Mouse (Mus musculus) midbrain, embryonic 13.5 days (tissue): ENCODE measurements around the gene Smyd3. TPM values are rescaled to one million over a fixed set of nuclear protein-coding genes. Genes with fewer than 3 reads are reported as not detected.
A peak's percentile ranks its signal among the peaks of the same experiment; 100 is the strongest.

Experiments
- ATAC-seq: fragments of 200-750 bp; cut with Nextera tagmentation; 2 replicates; pipeline ENCODE4 v1.8.0; 2017; ENCODE audit warnings: mild to moderate bottlenecking, moderate TSS enrichment, moderate library complexity
- H3K27ac ChIP-seq: fragments of 300-500 bp; sonication (generic); 2 replicates; pipeline ENCODE4 v1.5.1; 2015; ENCODE audit warnings: inconsistent platforms, mild to moderate bottlenecking, moderate library complexity
- H3K27me3 ChIP-seq: fragments of 300-500 bp; sonication (generic); 2 replicates; pipeline ENCODE4 v1.6.1; 2015; ENCODE audit warnings: mild to moderate bottlenecking, inconsistent platforms
- H3K36me3 ChIP-seq: fragments of 300-500 bp; sonication (generic); 2 replicates; pipeline ENCODE4 v1.6.1; 2015; ENCODE audit warnings: mild to moderate bottlenecking, inconsistent platforms
- H3K4me1 ChIP-seq: fragments of 300-500 bp; sonication (generic); replicated peaks from 2 replicates; pipeline ENCODE4 v1.6.1; 2015; ENCODE audit warnings: inconsistent platforms
- H3K4me2 ChIP-seq: fragments of 300-500 bp; sonication (generic); replicated peaks from 2 replicates; pipeline ENCODE4 v1.6.1; 2015; ENCODE audit warnings: moderate library complexity, mild to moderate bottlenecking, inconsistent platforms
- H3K4me3 ChIP-seq: fragments of 300-500 bp; sonication (generic); replicated peaks from 2 replicates; pipeline ENCODE4 v1.5.1; 2015; ENCODE audit warnings: mild to moderate bottlenecking, inconsistent platforms
- H3K9ac ChIP-seq: fragments of 300-500 bp; sonication (generic); replicated peaks from 2 replicates; pipeline ENCODE4 v1.6.1; 2015; ENCODE audit warnings: mild to moderate bottlenecking, inconsistent platforms
- H3K9me3 ChIP-seq: fragments of 300-500 bp; sonication (generic); 2 replicates; pipeline ENCODE4 v1.6.1; 2016; ENCODE audit warnings: mild to moderate bottlenecking, inconsistent platforms
- WGBS: fragments of 180-500 bp; shearing (Covaris S2); methylation state at CpG from one replicate; pipeline ENCODE4 v1.1.7; 2015; 5-methylcytosine and 5-hydroxymethylcytosine counted together
- polyA plus RNA-seq: library from polyadenylated mRNA; unstranded; fragments of >200 nt; fragmentation: Nextera tagmentation; extraction: Ambion mirVana; gene quantifications from 2 replicates; pipeline ENCODE4 v1.2.1, GENCODE M21; 2015

Gene Smyd3
- polyA plus RNA-seq, 1 experiment from 2014 or later, result 14.5 TPM

- H3K4me2 ChIP-seq, result no peak overlapping the region
- H3K9ac ChIP-seq, result no peak overlapping the region
- no peaks in the 10 kb centered on the region for H3K36me3 ChIP-seq
- H3K4me1 ChIP-seq, result no peaks in the 10 kb centered on the region
- no peaks in the 10 kb centered on the region for H3K9me3 ChIP-seq
- H3K4me3 ChIP-seq, result no peak overlapping the region
- H3K27ac ChIP-seq, result no peak overlapping the region
- 0 out of 2 replicates have a peak, but pooled peaks cover 1% of the 10 kb centered on the region for H3K27me3 ChIP-seq
- 81% methylated on average over 5 of the region's 5 CpGs for WGBS
- no peak for ATAC-seq
Measured at GRCm38 (mm10) chr1:179083098-179083497, 434.7 kb downstream of the Smyd3 start.

- Histone ChIP-seq H3K27ac (no peak overlapping the region), H3K9me3 (no peaks in the 10 kb centered on the region), H3K4me1 (0 out of 2 replicates have a peak, but pooled peaks cover 3% of the 10 kb centered on the region), H3K27me3 (no peaks in the 10 kb centered on the region), H3K4me3 (no peak overlapping the region), H3K36me3 (no peaks in the 10 kb centered on the region), H3K9ac (no peak overlapping the region), H3K4me2 (no peak overlapping the region)
- ATAC-seq, result no peak
- 91% methylated on average over 7 of the region's 7 CpGs for WGBS
Measured at GRCm38 (mm10) chr1:179073846-179074245, 444.0 kb downstream of the Smyd3 start.

- Histone ChIP-seq H3K9me3 (no peaks in the 10 kb centered on the region), H3K36me3 (no peaks in the 10 kb centered on the region), H3K27ac (no peak overlapping the region), H3K27me3 (no peaks in the 10 kb centered on the region), H3K4me3 (no peak overlapping the region), H3K4me1 (0 out of 2 replicates have a peak, but pooled peaks cover 3% of the 10 kb centered on the region), H3K4me2 (no peak overlapping the region), H3K9ac (no peak overlapping the region)
- ATAC-seq, result no peak
- WGBS, result 52% methylated on average over 11 of the region's 11 CpGs
Measured at GRCm38 (mm10) chr1:179072935-179073654, 444.7 kb downstream of the Smyd3 start.

GRCm38 (mm10) chr1:179072406-179072805 lies 445.4 kb downstream of the Smyd3 start:
- H3K27ac ChIP-seq, result no peak overlapping the region
- H3K4me3 ChIP-seq, result no peak overlapping the region
- ATAC-seq, result no peak
- no peak overlapping the region for H3K9ac ChIP-seq
- 0 out of 2 replicates have a peak, but pooled peaks cover 3% of the 10 kb centered on the region for H3K4me1 ChIP-seq
- H3K27me3 ChIP-seq, result no peaks in the 10 kb centered on the region
- no peaks in the 10 kb centered on the region for H3K9me3 ChIP-seq
- no peaks in the 10 kb centered on the region for H3K36me3 ChIP-seq
- WGBS, result 37% methylated on average over 1 of the region's 1 CpGs
- no peak overlapping the region for H3K4me2 ChIP-seq

- 93% methylated on average over 1 of the region's 1 CpGs for WGBS
Measured at GRCm38 (mm10) chr1:179068990-179069389, 448.9 kb downstream of the Smyd3 start.

GRCm38 (mm10) chr1:179065294-179065601 lies 452.6 kb downstream of the Smyd3 start:
- no peak for ATAC-seq
- Histone ChIP-seq H3K4me3 (no peak overlapping the region), H3K36me3 (no peaks in the 10 kb centered on the region), H3K9ac (no peak overlapping the region), H3K27me3 (0 out of 2 replicates have a peak, but pooled peaks cover 4% of the 10 kb centered on the region), H3K9me3 (no peaks in the 10 kb centered on the region), H3K27ac (no peak overlapping the region), H3K4me1 (peaks cover 33% of the 10 kb centered on the region), H3K4me2 (no peak overlapping the region)
- WGBS, result 41% methylated on average over 2 of the region's 2 CpGs

More at GRCm38 (mm10) chr1:179068990-179069389, 448.9 kb downstream of the Smyd3 start:
- Histone ChIP-seq H3K4me1 (peaks cover 12% of the 10 kb centered on the region), H3K36me3 (no peaks in the 10 kb centered on the region), H3K4me3 (no peak overlapping the region), H3K9me3 (no peaks in the 10 kb centered on the region), H3K27me3 (0 out of 2 replicates have a peak, but pooled peaks cover 4% of the 10 kb centered on the region), H3K4me2 (no peak overlapping the region), H3K27ac (no peak overlapping the region), H3K9ac (no peak overlapping the region)
- ATAC-seq, result no peak

GRCm38 (mm10) chr1:179064601-179065293 lies 453.1 kb downstream of the Smyd3 start:
- no peak for ATAC-seq
- H3K9me3 ChIP-seq, result no peaks in the 10 kb centered on the region
- peaks cover 38% of the 10 kb centered on the region for H3K4me1 ChIP-seq
- no peak overlapping the region for H3K4me3 ChIP-seq
- no peak overlapping the region for H3K4me2 ChIP-seq
- 81% methylated on average over 14 of the region's 14 CpGs for WGBS
- H3K36me3 ChIP-seq, result no peaks in the 10 kb centered on the region
- no peak overlapping the region for H3K27ac ChIP-seq
- 0 out of 2 replicates have a peak, but pooled peaks cover 4% of the 10 kb centered on the region for H3K27me3 ChIP-seq
- H3K9ac ChIP-seq, result no peak overlapping the region

- peak; percentile 61; the same call in 1 of the 2 replicates for ATAC-seq
- 27% methylated on average over 9 of the region's 9 CpGs for WGBS
- H3K9me3 ChIP-seq, result no peaks in the 10 kb centered on the region
- no peak overlapping the region for H3K9ac ChIP-seq
- H3K4me1 ChIP-seq, result peaks cover 39% of the 10 kb centered on the region
- H3K4me2 ChIP-seq, result no peak overlapping the region
- H3K4me3 ChIP-seq, result no peak overlapping the region
- H3K36me3 ChIP-seq, result no peaks in the 10 kb centered on the region
- H3K27ac ChIP-seq, result no peak overlapping the region
- 0 out of 2 replicates have a peak, but pooled peaks cover 11% of the 10 kb centered on the region for H3K27me3 ChIP-seq
Measured at GRCm38 (mm10) chr1:179061759-179062168, 456.1 kb downstream of the Smyd3 start.

GRCm38 (mm10) chr1:179061053-179061452 lies 456.8 kb downstream of the Smyd3 start:
- Histone ChIP-seq H3K27me3 (0 out of 2 replicates have a peak, but pooled peaks cover 11% of the 10 kb centered on the region), H3K4me1 (peaks cover 39% of the 10 kb centered on the region), H3K36me3 (no peaks in the 10 kb centered on the region), H3K9ac (no peak overlapping the region), H3K9me3 (no peaks in the 10 kb centered on the region), H3K4me2 (no peak overlapping the region), H3K27ac (0 out of 2 replicates have a peak overlapping the region, but pooled peaks have one; percentile 35), H3K4me3 (no peak overlapping the region)
- ATAC-seq, result no peak
- 78% methylated on average over 4 of the region's 4 CpGs for WGBS

GRCm38 (mm10) chr1:179060113-179060955 lies 457.5 kb downstream of the Smyd3 start:
- Histone ChIP-seq H3K27ac (0 out of 2 replicates have a peak overlapping the region, but pooled peaks have one; percentile 44), H3K9ac (no peak overlapping the region), H3K4me3 (no peak overlapping the region), H3K27me3 (0 out of 2 replicates have a peak, but pooled peaks cover 11% of the 10 kb centered on the region), H3K4me1 (peaks cover 34% of the 10 kb centered on the region), H3K9me3 (no peaks in the 10 kb centered on the region), H3K4me2 (no peak overlapping the region), H3K36me3 (no peaks in the 10 kb centered on the region)
- peak; percentile 67 for ATAC-seq
- WGBS, result 52% methylated on average over 18 of the region's 18 CpGs

- WGBS, result 89% methylated on average over 15 of the region's 15 CpGs
- peaks cover 30% of the 10 kb centered on the region for H3K4me1 ChIP-seq
- H3K4me3 ChIP-seq, result no peak overlapping the region
- H3K4me2 ChIP-seq, result no peak overlapping the region
- ATAC-seq, result no peak
- H3K9ac ChIP-seq, result no peak overlapping the region
- 0 out of 2 replicates have a peak, but pooled peaks cover 9% of the 10 kb centered on the region for H3K27me3 ChIP-seq
- no peaks in the 10 kb centered on the region for H3K9me3 ChIP-seq
- no peaks in the 10 kb centered on the region for H3K36me3 ChIP-seq
- H3K27ac ChIP-seq, result no peak overlapping the region
Measured at GRCm38 (mm10) chr1:179059286-179060112, 458.3 kb downstream of the Smyd3 start.
